Mouse (Mus musculus) hindbrain, embryonic 10.5 days (tissue): ENCODE data around the gene Atp8a2. TPM values are rescaled to one million over a fixed set of nuclear protein-coding genes. Genes with fewer than 3 reads are reported as not detected.

ENCODE experiments used
- DNase-seq: peaks from one replicate; pipeline ENCODE4 v3.0.0-alpha.2; 2017; ENCODE audit warnings: low spot score
- H3K27ac ChIP-seq: fragments of 300-500 bp; sonication (generic); 2 replicates; pipeline ENCODE4 v1.5.1; 2016; ENCODE audit warnings: mild to moderate bottlenecking, moderate library complexity
- H3K27me3 ChIP-seq: fragments of 300-500 bp; sonication (generic); 2 replicates; pipeline ENCODE4 v1.6.1; 2016; ENCODE audit warnings: mild to moderate bottlenecking; ENCODE audit not compliant: poor library complexity, insufficient read depth, severe bottlenecking
- H3K36me3 ChIP-seq: fragments of 300-500 bp; sonication (generic); 2 replicates; pipeline ENCODE4 v1.6.1; 2016; ENCODE audit warnings: mild to moderate bottlenecking, moderate library complexity
- H3K4me1 ChIP-seq: fragments of 300-500 bp; sonication (generic); replicated peaks from 2 replicates; pipeline ENCODE4 v1.6.1; 2016; ENCODE audit warnings: mild to moderate bottlenecking
- H3K4me3 ChIP-seq: fragments of 300-500 bp; sonication (generic); 2 replicates; pipeline ENCODE4 v1.5.1; 2016; ENCODE audit warnings: mild to moderate bottlenecking, moderate library complexity
- H3K9me3 ChIP-seq: fragments of 300-500 bp; sonication (generic); 2 replicates; pipeline ENCODE4 v1.6.1; 2016; ENCODE audit warnings: mild to moderate bottlenecking, moderate library complexity
- WGBS: fragments of 180-500 bp; shearing (Covaris S2); methylation state at CpG from one replicate; pipeline ENCODE4 v1.1.7; 2016; 5-methylcytosine and 5-hydroxymethylcytosine counted together
- polyA plus RNA-seq: library from polyadenylated mRNA; unstranded; fragments of >200 nt; fragmentation: Nextera tagmentation; extraction: Ambion mirVana; gene quantifications from 2 replicates; pipeline ENCODE4 v1.2.1, GENCODE M21; 2016

The Atp8a2 gene
- polyA plus RNA-seq, 1 experiment from 2014 or later, result 8.0 TPM

DNA sequence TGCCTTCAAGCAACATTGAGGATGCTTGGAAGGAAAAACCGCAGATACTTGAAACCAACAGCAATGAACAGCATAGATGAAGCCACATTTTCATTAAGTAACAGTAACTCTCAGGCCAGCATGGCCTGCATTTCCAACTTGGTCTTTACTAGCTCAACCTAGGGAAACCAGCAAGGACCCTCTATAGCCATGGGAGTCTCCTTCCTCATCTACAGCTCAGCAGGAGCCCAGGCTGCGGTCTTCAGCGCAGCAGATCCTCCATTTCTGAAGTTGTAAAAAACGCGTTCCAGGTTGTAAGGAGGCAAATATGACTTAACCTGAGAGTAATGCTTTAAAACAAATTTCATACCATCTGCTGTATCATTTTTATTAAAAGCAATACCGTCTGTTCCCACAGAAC, 447.0 kb downstream of the Atp8a2 start:
- Histone ChIP-seq H3K27me3 (peaks cover 46% of the 10 kb centered on the region), H3K9me3 (no peaks in the 10 kb centered on the region), H3K4me1 (no peaks in the 10 kb centered on the region), H3K4me3 (no peak overlapping the region), H3K27ac (no peak overlapping the region), H3K36me3 (no peaks in the 10 kb centered on the region)
- no peak for DNase-seq
- WGBS, result 87% methylated on average over 6 of the region's 6 CpGs

DNA sequence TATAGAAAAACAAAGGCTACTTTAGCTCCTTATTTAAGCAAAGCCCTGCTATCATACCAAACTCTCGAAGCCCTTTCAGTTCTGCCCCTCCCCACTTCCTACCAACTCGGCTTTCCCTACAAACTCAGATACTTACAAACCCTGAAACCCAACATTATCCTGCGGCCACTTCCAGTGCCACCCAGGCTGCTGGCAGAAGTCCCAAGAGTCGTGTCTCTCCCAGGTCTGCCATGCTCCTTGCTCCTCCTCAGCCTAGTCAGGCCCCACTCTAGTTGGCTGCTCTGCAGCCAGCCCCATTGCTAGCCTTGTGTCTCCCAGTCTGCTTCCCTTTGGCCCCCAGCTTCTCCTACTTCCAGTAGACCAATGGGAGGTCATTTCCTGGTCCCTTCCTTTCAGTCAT, 451.3 kb downstream of the Atp8a2 start:
- Histone ChIP-seq H3K27me3 (peaks cover 86% of the 10 kb centered on the region), H3K4me1 (no peaks in the 10 kb centered on the region), H3K4me3 (no peak overlapping the region), H3K27ac (no peak overlapping the region), H3K36me3 (no peaks in the 10 kb centered on the region), H3K9me3 (no peaks in the 10 kb centered on the region)
- no peak for DNase-seq
- 79% methylated on average over 4 of the region's 4 CpGs for WGBS

DNA sequence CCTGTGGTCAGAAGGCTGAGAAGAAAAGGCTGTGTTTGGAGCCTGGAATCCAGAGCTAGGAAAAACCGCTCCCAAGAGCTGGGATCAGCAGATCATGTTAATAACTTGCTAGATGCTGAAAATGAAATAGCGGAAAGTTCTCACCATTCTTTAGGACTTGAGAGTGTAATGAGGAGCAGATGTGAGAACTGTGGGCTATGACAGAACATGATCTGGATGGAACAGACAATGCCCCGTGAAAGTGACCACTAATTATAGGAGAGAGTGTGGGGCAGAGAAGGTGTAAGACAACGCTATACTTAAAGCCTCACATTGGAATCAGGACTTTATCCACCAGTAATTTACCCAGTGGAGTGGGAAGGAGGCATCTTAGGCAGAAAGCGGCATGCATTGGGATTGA, 455.2 kb downstream of the Atp8a2 start:
- H3K27ac ChIP-seq, result no peak overlapping the region
- peaks cover 18% of the 10 kb centered on the region for H3K4me1 ChIP-seq
- H3K36me3 ChIP-seq, result no peaks in the 10 kb centered on the region
- H3K9me3 ChIP-seq, result no peaks in the 10 kb centered on the region
- WGBS, result 87% methylated on average over 5 of the region's 5 CpGs
- H3K27me3 ChIP-seq, result peaks cover 98% of the 10 kb centered on the region
- H3K4me3 ChIP-seq, result no peak overlapping the region
- DNase-seq, result no peak

DNA sequence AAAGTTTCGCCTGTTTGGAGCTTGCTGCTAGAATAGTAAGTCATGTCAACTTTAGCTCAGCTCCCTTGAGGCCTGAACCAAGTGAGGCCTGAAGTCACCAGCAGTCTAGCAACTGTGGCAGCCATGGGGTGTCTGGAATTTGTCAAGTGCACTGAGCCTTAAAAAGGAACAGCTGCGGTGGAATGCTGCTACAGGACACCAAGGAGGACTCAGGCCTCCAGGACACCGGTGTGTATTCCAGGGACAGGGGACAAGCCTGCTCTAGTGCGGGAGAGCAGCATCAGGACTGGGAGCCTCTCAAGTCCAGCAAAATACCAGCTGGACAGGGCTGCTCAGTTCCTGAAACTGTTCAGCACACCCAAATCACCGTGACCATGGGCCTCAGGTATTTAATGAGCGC, 457.5 kb downstream of the Atp8a2 start:
- H3K4me3 ChIP-seq, result no peak overlapping the region
- peaks cover 22% of the 10 kb centered on the region for H3K4me1 ChIP-seq
- H3K36me3 ChIP-seq, result no peaks in the 10 kb centered on the region
- H3K27ac ChIP-seq, result no peak overlapping the region
- DNase-seq, result no peak
- H3K9me3 ChIP-seq, result no peaks in the 10 kb centered on the region
- 58% methylated on average over 6 of the region's 6 CpGs for WGBS
- peaks cover 99% of the 10 kb centered on the region for H3K27me3 ChIP-seq

DNA sequence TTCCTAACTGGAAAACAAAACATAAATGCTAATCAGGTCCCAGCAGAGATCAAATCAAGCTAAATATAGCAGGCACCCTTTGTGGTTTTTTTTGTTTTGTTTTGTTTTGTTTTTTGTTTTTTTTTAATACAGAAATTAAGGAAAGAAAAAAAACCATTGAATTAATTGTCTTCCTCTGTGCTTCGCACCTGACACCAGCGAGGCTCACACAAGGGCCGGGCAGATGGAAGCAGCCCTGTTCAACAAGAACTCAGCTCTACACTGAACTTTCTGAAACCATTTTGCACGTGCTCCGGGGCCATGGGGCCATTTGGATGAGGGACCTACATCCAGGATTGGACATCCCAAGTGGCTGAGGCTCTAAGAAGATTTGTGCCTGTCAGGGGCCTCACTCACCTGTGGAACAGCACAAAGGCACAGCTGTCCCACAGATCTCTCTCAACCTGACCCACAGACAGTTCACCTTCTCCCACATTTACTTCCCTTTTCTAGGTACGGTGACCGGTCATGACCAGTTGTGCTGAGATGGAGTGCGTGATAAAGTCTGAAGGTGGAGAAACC, 459.2 kb downstream of the Atp8a2 start:
- H3K4me1 ChIP-seq, result peaks cover 22% of the 10 kb centered on the region
- no peaks in the 10 kb centered on the region for H3K36me3 ChIP-seq
- H3K27me3 ChIP-seq, result peaks cover 98% of the 10 kb centered on the region
- DNase-seq, result no peak
- no peaks in the 10 kb centered on the region for H3K9me3 ChIP-seq
- H3K27ac ChIP-seq, result no peak overlapping the region
- 65% methylated on average over 8 of the region's 8 CpGs for WGBS
- H3K4me3 ChIP-seq, result no peak overlapping the region

DNA sequence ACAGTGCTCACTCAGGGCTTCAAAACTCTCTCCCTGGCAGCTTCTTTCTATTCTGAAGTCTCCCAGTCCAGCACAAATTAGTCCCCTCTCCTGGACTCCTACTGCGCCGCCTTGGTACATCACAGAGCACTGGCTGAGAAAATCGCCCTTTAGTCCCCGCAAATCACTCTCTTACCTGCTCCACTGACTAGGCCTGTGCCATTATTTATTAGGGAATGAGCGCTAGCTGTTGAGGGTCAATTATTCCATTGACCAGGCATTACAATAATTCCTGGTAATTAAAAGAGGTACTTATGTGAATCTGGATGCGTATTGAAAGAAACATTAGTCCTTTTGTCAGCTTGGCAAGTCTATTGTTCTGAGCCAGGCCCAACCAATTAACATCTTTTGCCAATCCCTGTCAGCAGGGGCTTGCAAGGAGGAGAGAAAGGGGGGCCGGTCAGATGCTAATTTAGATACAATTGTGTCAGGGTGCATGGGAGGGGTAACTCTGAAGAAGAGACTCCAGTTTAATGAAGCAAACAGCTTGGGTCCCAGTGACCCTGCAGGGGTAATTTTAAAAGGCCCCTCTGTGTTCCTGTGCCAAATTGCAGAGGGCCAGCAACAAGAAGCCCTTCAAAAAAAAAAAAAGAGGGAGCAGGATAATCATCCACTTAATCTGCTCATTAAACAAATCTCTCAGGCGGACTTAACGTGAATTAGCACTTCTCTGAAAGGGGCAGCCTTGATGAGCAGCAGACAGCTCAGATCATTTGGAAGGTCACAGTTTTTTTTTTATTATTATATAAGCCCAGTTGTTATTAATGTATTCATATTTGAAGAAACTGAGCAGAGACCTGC, 459.9 kb downstream of the Atp8a2 start:
- 16% methylated on average over 9 of the region's 9 CpGs for WGBS
- Histone ChIP-seq H3K4me1 (peaks cover 22% of the 10 kb centered on the region), H3K27me3 (peaks cover 98% of the 10 kb centered on the region), H3K36me3 (no peaks in the 10 kb centered on the region), H3K9me3 (no peaks in the 10 kb centered on the region), H3K4me3 (no peak overlapping the region), H3K27ac (no peak overlapping the region)
- DNase-seq, result peak; percentile 38

DNA sequence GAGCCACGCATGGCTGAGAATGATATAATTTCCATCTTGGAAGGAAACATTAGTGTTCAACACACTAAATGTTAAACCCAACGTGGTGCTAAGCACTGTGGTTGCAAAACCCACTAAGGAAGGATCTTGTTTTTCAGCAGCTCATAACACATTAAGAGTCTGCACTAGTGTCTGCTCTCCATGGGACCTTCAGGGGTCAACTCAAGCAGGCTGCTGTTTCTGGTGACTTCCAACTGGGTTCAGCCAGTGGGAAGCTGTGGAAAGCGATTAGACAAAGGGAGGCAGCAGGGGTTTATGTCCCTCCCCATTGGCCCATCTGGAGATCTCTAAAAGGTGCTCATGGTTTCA, 467.0 kb downstream of the Atp8a2 start:
- Histone ChIP-seq H3K27ac (no peak overlapping the region), H3K9me3 (no peaks in the 10 kb centered on the region), H3K4me1 (peaks cover 9% of the 10 kb centered on the region), H3K27me3 (peaks cover 77% of the 10 kb centered on the region), H3K36me3 (no peaks in the 10 kb centered on the region), H3K4me3 (no peak overlapping the region)
- WGBS, result 46% methylated on average over 3 of the region's 3 CpGs
- DNase-seq, result no peak

DNA sequence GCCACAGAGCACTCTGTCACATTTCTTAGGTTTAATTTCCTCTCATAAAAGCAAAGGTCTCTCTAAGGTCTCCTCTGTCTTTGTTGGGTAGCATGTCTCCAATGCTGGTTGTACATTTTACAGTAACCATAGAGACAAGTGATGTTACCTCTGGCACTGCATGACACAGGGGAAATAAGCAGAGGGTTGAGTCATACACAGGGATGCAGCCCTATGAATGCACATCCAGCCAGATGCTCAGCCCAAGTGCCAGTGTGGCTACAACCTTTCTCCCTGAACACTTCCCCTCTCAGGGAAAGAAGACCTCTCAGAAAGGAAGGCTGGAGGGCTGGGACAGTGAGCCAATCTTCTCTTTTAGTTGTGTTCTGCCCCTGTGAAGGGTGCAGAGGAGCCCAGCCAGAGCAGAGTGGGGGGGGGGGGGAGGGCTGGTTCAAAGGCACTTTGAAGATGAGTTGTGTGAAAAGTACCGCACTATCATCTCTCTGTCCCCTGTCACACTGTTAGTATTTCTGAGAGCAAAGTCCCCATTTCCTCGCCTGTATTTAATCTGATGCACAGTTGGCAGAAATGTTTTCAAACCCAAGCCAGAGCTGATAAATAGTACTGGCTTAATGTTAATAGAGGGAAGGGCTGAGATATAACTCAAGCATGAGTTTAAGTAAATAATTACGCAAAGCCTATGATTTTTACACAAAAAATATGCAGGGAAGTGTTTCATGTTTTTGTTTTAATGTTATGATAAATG, 467.5 kb downstream of the Atp8a2 start:
- Histone ChIP-seq H3K27me3 (peaks cover 72% of the 10 kb centered on the region), H3K4me1 (peaks cover 9% of the 10 kb centered on the region), H3K4me3 (no peak overlapping the region), H3K36me3 (no peaks in the 10 kb centered on the region), H3K27ac (no peak overlapping the region), H3K9me3 (no peaks in the 10 kb centered on the region)
- 79% methylated on average over 3 of the region's 3 CpGs for WGBS
- DNase-seq, result no peak

DNA sequence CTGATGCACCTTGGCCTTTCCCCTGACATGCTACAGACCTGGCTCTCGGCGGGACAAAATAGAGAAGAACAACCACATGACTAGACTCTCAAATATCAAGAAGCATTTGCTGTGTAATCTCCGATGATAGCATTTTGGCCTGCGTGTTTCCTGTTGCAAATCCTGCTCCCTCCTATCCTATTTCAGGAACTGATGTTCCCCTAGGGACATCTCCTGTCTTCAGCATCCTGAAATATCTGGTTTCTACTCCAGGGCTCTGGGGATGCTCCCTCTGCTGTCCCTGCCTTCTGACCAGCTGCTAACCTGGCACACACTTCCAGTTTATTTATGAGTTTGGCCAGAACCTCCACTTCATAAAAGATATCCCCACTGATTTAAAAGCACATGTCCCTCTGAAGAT, 470.0 kb downstream of the Atp8a2 start:
- H3K4me1 ChIP-seq, result peaks cover 9% of the 10 kb centered on the region
- DNase-seq, result no peak
- no peak overlapping the region for H3K4me3 ChIP-seq
- H3K27me3 ChIP-seq, result peaks cover 63% of the 10 kb centered on the region
- 80% methylated on average over 4 of the region's 4 CpGs for WGBS
- H3K27ac ChIP-seq, result no peak overlapping the region
- H3K36me3 ChIP-seq, result no peaks in the 10 kb centered on the region
- H3K9me3 ChIP-seq, result no peaks in the 10 kb centered on the region

DNA sequence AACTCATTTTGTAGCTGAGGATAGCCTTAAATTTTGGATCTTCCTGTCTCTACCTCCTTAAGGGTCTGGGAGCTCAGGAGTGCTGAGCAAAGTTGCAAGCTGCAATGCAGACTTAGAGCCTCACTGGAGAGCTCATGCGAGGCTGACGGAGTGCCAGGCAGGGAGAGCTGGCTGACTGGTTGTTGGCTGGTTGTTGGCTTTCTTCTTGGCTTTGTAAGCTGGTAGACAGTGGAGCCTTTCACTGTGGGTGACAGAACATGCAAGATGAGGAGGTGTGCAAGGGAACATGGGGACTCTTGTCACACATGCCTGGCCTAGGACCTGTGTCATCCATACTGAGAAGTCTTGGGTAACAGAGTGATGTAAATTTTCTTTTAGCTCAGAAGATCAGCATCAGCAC, 473.8 kb downstream of the Atp8a2 start:
- peaks cover 3% of the 10 kb centered on the region; the same call in 1 of the 2 replicates for H3K4me1 ChIP-seq
- no peaks in the 10 kb centered on the region for H3K36me3 ChIP-seq
- no peak overlapping the region for H3K27ac ChIP-seq
- WGBS, result 86% methylated on average over 2 of the region's 2 CpGs
- DNase-seq, result no peak
- H3K9me3 ChIP-seq, result no peaks in the 10 kb centered on the region
- H3K4me3 ChIP-seq, result no peak overlapping the region
- peaks cover 27% of the 10 kb centered on the region; the same call in 1 of the 2 replicates for H3K27me3 ChIP-seq

DNA sequence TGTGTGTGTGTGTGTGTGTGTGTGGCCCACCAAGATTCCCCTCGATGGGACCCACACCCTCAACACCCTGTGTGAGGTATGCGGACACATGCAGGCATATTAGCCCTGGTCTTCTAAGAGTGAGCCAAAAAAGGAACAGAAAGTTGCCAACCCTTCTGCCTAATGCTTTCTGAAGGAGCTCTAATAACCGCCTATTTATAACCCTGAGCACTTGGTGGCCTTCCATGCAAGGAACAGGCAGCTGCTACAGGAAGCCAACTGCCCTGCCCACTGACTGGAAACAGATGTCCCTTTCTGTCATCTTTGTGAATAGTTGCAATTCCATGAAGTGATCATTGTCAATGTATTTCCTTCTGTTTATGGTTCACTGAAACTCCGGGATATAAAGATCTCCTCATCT, 475.0 kb downstream of the Atp8a2 start:
- 77% methylated on average over 4 of the region's 4 CpGs for WGBS
- Histone ChIP-seq H3K4me1 (no peaks in the 10 kb centered on the region), H3K4me3 (no peak overlapping the region), H3K27ac (no peak overlapping the region), H3K27me3 (peaks cover 23% of the 10 kb centered on the region; the same call in 1 of the 2 replicates), H3K36me3 (no peaks in the 10 kb centered on the region), H3K9me3 (no peaks in the 10 kb centered on the region)
- DNase-seq, result no peak

DNA sequence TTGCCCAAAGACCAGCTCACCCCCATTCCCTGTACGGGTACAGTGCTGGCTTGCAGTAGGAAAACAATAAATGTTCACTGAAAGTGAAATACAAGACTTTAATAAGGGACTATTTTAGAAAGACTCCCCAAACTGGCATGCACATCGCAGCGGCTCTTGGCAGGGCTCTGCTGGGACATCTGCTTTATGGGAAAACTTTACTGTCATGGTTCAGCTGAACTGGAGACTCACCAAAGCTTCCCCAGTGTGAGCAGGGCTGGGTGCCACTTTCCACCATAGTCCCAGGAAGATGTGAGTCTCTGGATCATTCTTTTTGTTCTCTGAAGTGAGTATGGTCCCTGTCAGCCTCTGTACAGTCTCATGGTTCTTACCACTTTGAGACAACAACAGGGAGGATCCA, 475.6 kb downstream of the Atp8a2 start:
- peaks cover 20% of the 10 kb centered on the region; the same call in 1 of the 2 replicates for H3K27me3 ChIP-seq
- no peaks in the 10 kb centered on the region for H3K9me3 ChIP-seq
- H3K36me3 ChIP-seq, result no peaks in the 10 kb centered on the region
- DNase-seq, result no peak
- no peaks in the 10 kb centered on the region for H3K4me1 ChIP-seq
- H3K4me3 ChIP-seq, result no peak overlapping the region
- 95% methylated on average over 3 of the region's 3 CpGs for WGBS
- no peak overlapping the region for H3K27ac ChIP-seq

DNA sequence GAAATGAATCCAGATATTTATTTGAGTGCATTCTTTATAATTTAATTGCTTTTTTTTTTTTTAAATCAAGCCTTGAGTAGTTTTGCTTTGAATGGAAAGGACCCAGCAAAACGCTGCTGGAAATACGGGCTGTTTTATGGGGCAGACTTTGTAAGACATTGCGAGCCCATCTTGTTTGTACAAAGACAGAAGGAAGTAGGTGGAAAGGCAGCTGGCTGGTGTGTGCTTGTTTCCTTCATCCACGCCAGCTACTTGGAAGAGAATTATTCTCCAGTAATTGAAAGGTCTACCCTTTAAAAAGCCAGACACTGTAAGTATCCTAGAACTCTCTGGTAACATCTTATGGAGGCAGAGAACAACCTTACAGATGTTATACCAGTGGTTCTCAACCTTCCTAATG, 476.6 kb downstream of the Atp8a2 start:
- Histone ChIP-seq H3K36me3 (no peaks in the 10 kb centered on the region), H3K27me3 (peaks cover 18% of the 10 kb centered on the region; the same call in 1 of the 2 replicates), H3K9me3 (no peaks in the 10 kb centered on the region), H3K4me3 (no peak overlapping the region), H3K4me1 (peaks cover 6% of the 10 kb centered on the region; the same call in 1 of the 2 replicates), H3K27ac (no peak overlapping the region)
- 85% methylated on average over 4 of the region's 4 CpGs for WGBS
- no peak for DNase-seq
